Mouse (Mus musculus) megakaryocyte progenitor cell, adult 5-6 weeks (primary cell): Measurements from ENCODE around the gene Glp2r. TPM values are rescaled to one million over a fixed set of nuclear protein-coding genes. Genes with fewer than 3 reads are reported as not detected.
A peak's percentile ranks its signal among the peaks of the same experiment; 100 is the strongest.

ENCODE experiments used
- ATAC-seq: replicated peaks from 2 replicates; pipeline ENCODE4 v1.8.0; 2016; ENCODE audit warnings: mild to moderate bottlenecking, moderate TSS enrichment, inconsistent platforms; ENCODE audit not compliant: poor library complexity
- total RNA-seq, 2 experiments: library from RNA; stranded (forward) in 1 of 2; stranded (reverse) in 1 of 2; fragments of 157-497, 149-512 nt in 1 of 2; fragments of 200-1000 nt in 1 of 2; gene quantifications; 2 replicates each; pipeline versions ENCODE4 v1.2.3 to v1.2.4; 2015 to 2017

The Glp2r gene
- total RNA-seq, 2 experiments from 2014 or later, result not detected

GRCm38 (mm10) chr11:67664918-67665317 lies 106.0 kb downstream of the Glp2r start:
- ATAC-seq, result no peak

GRCm38 (mm10) chr11:67664261-67664660 lies 106.7 kb downstream of the Glp2r start:
- ATAC-seq, result no peak

- no peak for ATAC-seq
Measured at GRCm38 (mm10) chr11:67663437-67663836, 107.5 kb downstream of the Glp2r start.

- ATAC-seq, result no peak
Measured at GRCm38 (mm10) chr11:67661465-67661864, 109.5 kb downstream of the Glp2r start.

DNA sequence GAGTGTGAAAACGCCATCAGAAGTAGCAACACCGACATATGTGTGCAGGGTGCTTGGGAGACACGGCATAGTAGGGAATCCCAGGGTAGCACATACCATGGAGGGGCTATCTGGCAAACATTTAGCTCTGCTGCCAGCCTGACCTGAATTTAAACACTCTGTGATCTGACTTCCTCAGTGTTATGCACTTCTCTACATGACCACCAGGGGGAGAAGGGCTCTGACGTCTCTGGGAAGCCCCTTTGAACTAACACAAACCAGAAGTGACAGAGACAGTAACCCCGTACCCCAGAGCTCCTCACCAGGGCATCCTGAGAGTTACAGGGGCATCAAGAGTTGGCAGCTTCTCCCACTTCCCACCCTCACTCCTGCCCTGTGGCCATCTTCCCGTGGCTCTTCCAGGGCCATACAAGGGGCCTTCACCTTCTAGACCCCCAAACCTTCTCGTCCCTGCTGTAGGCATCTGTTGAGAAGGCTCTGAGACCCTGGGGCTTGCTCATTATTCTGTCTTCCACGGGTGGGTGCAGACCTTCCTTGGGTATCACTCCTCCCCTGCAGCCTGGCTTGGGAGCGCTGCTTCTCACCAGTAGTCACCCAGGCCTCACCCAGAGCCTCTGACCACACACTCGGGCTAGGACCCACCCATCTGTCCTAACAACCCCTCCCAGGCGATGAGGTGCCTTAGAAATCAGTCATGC lies 113.1 kb downstream of the Glp2r start:
- ATAC-seq, result peak; percentile 84

- no peak for ATAC-seq
Measured at GRCm38 (mm10) chr11:67656811-67657210, 114.1 kb downstream of the Glp2r start.

DNA sequence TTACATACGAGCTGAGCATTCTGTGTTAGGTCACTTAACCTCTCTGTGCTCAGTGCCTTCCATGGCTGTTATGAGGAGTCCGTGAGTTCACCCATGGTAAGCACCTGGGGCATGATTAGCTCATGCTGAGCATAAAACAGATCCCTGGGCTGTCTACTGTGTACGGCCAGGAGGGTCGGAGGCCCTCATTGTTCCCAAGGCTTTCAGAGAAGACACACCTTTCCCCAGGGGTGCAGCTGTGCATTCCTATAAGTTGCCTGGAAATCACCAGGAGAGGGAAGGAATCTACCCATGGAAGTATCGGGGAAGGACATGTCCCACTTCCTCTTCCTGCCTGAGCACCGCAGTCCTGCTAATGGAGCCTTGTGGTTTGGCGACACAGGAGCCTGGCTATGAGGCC lies 114.6 kb downstream of the Glp2r start:
- ATAC-seq, result no peak; the same call in 1 of the 2 replicates

- no peak for ATAC-seq
Measured at GRCm38 (mm10) chr11:67655236-67655959, 115.6 kb downstream of the Glp2r start.

DNA sequence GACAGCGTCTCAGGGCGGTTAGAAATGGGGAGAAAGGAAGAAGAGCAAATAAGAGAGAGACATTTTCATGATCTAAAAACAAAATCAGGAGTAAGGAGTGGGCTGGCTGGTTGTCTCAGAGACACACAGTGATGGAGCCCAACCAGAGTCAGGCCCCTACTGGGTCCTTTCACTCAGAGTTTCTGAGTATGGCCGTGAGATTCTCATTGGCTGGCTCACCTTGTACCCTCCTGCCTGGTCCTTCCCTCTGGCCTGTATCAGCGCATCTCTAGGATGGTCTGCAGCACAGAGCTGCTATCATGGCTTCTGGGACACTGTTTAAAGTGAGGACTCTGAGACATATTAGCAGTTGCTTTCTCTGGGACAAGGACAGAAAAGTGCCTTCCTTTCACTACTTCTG lies 116.4 kb downstream of the Glp2r start:
- no peak for ATAC-seq

- ATAC-seq, result no peak
Measured at GRCm38 (mm10) chr11:67653521-67654090, 117.3 kb downstream of the Glp2r start.

- ATAC-seq, result no peak
Measured at GRCm38 (mm10) chr11:67652893-67653255, 118.1 kb downstream of the Glp2r start.

GRCm38 (mm10) chr11:67652194-67652892 lies 118.6 kb downstream of the Glp2r start:
- ATAC-seq, result peak; percentile 37

GRCm38 (mm10) chr11:67651731-67652130 lies 119.2 kb downstream of the Glp2r start:
- no peak for ATAC-seq

- no peak for ATAC-seq
Measured at GRCm38 (mm10) chr11:67649971-67650707, 120.8 kb downstream of the Glp2r start.

DNA sequence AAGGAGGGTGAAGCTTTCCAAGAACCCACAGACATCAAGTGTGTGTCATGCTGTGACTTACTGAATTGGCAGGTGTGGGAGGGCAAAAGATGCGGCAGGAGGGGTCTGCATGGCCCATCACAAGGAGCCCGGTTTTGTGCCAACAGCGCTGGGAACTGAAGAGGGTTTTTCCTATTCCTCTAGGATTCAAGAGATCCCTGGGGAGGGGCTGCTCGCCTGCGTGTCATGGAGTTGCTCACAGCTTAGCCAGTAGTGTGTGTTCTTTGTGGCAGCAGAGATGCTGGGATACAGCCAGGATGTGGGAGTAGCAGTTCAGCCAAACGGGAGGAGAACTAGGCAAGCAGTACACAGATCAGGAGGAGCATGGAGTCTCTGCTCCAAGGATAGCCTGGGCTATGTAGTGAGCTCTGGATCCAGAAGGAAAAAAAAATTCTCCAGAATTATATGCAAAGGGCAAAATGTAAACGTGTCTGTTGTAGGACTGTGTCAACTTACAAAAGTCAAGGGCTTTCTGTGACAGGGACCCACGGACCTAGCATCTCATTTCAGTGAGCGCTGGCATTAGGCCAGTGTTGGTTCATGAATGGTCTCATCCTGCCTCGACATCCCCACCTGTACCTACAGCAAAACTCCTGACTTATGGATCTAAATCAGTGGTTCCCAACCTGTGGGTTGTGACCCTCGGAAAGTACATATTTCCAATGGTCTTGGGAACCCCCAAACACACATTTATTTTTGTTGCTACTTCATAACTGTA lies 122.1 kb downstream of the Glp2r start:
- no peak for ATAC-seq

GRCm38 (mm10) chr11:67647745-67648144 lies 123.2 kb downstream of the Glp2r start:
- peak; percentile 88 for ATAC-seq

GRCm38 (mm10) chr11:67644632-67645149 lies 126.3 kb downstream of the Glp2r start:
- no peak for ATAC-seq

- no peak for ATAC-seq
Measured at GRCm38 (mm10) chr11:67643465-67643864, 127.5 kb downstream of the Glp2r start.

DNA sequence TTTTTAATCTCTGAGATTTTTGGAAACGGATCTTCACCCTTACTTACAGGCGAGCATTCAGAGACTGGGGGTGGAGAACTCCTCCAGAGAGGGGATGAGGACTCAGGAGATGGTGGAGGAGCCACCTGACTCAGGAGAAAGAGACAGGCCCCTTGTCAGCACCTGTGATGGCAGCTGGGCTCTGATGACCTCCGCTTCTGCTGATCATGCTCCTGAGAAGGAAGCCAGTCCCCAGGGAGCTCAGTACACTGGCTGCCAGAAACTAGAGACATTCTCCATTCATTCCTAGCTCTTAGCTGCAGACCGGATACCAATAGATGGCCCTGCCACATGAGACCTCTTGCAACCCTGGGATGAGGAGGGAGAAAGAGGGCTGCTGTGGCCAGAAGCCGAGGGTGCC lies 128.1 kb downstream of the Glp2r start:
- no peak for ATAC-seq

DNA sequence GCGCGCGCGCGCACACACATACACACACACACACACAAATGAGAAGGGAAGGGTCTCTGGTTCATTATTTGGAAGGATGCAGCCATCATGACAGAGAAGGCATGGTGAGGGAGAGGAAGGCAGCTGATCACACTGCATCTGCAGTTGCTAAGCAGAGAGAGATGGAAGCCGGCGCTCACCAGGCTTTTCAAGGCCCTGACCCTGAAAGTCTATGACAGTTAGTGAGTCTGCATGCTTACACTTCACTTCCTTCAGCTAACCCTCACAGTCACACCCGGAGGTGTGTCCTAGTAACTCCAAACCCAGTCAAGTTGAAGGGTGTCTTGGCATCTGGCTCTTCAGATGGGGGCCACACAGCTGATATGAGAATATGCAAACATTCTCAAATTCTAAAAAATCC lies 128.5 kb downstream of the Glp2r start:
- ATAC-seq, result no peak
